Mouse (Mus musculus) CD4-positive, CD25-positive, alpha-beta regulatory T cell (primary cell): Measurements from ENCODE around the gene Asf1a. TPM values are rescaled to one million over a fixed set of nuclear protein-coding genes. Genes with fewer than 3 reads are reported as not detected.

Source experiments
- polyA plus RNA-seq: library from polyadenylated mRNA; unstranded; fragments of 100-300 nt; shearing (Covaris generic); gene quantifications from one replicate; pipeline ENCODE4 v1.2.1, GENCODE M21; 2017

Gene Asf1a
- 81.5 TPM for polyA plus RNA-seq

DNA sequence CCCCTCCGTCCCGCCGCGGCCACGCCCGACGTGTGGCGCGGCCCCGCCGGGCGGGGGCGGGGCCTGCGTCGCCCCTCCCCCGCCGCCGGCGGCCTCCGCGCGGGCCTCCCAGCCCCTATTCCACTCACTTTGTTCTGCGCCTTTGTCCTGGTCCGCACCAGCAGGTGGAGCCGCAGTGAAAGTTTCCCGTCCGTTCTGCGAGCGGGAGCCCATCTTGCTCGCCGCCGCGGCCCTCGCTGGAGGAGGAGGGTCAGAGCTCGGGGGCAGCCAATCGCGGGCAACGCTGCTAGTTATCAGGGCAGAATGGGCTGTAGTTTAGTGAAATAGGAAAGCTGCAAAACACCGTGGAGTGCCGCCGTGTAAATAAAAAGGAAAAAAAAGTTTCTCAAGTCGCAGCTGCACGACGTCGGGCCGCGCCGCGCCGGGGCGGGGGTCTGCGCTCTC lies at the start of gene Asf1a:
Gene Asf1a, plus strand, starts transcription at position 81 of the 444 bp plus-strand sequence.

DNA sequence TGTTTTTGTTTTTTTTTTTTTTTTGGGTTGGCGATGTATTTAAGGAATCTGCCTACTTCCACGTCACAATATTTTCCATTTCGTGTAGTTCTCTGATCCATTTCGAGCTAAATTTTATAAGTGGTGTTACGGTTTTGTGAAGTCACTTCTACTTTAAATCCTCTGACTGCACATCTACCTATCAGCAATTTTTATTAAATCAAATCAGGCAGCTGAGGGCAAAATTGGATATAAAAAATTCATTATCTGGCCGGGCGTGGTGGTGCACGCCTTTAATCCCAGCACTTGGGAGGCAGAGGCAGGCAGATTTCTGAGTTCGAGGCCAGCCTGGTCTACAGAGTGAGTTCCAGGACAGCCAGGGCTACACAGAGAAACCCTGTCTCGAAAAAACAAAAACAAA lies 33.8 kb downstream of the Asf1a start, which contains the start of gene Mcm9:
Gene Mcm9, minus strand, starts transcription at position 101 of the 400 bp plus-strand sequence.

Other genes with a start within 250 kb of the Asf1a start
- 17.5 TPM for gene Cep85l, start 216.8 kb upstream of the Asf1a start, polyA plus RNA-seq
- 21.9 TPM for gene Mcm9, start 33.7 kb downstream of the Asf1a start, polyA plus RNA-seq
- 0.16 TPM for gene Fam184a, start 154.4 kb downstream of the Asf1a start, polyA plus RNA-seq